Mouse (Mus musculus) megakaryocyte, embryonic 14.5 days (primary cell): ENCODE data around the gene Creg2.

Experiments used
- FLI1 ChIP-seq: IDR thresholded peaks from 2 replicates; pipeline ENCODE4 v1.6.1; 2012; ENCODE audit warnings: low read length, inconsistent platforms, mixed read lengths
- GATA1 ChIP-seq: IDR thresholded peaks from 3 replicates; pipeline ENCODE4 v1.6.1; 2012; ENCODE audit warnings: mixed read lengths, low read length, inconsistent platforms, borderline replicate concordance

DNA sequence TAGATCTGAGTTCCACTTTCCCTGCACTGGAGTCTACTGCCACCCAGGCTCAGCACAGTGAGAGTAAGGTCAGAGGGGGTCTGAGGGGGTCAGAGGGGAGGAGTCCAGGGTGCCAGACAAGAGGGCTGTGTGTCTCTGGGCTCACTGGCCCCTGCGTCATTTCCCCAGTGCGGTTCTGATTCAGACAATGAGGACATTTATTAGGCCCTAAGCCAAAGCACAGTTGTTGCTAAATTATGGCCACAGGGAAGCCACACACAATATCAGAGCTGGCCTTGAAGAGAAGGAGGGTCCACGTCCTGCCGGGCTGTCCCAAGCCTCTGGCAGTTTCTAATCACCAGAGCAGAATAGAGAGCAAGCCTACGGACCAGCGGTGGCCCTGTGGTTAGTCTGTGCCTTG is 47.2 kb upstream of the Creg2 start:
- TF ChIP-seq FLI1 = no peak
- no peak for TF ChIP-seq GATA1
